Mouse (Mus musculus) megakaryocyte, embryonic 14.5 days (primary cell): ENCODE data around the gene Pigm.

Experiments used
- FLI1 ChIP-seq: IDR thresholded peaks from 2 replicates; pipeline ENCODE4 v1.6.1; 2012; ENCODE audit warnings: low read length, inconsistent platforms, mixed read lengths
- GATA1 ChIP-seq: IDR thresholded peaks from 3 replicates; pipeline ENCODE4 v1.6.1; 2012; ENCODE audit warnings: mixed read lengths, low read length, inconsistent platforms, borderline replicate concordance

- TF ChIP-seq FLI1 (no peak), GATA1 (no peak)
Observed at GRCm38 (mm10) chr1:172346707-172347106, 29.6 kb upstream of the Pigm start.
